Mouse (Mus musculus) megakaryocyte, embryonic 14.5 days (primary cell): ENCODE measurements around the gene Cenpp. TPM values are rescaled to one million over a fixed set of nuclear protein-coding genes. Genes with fewer than 3 reads are reported as not detected.

Experiments used
- H3K27me3 ChIP-seq: replicated peaks from 2 replicates; pipeline ENCODE3; 2012; ENCODE audit warnings: inconsistent platforms
- H3K36me3 ChIP-seq: replicated peaks from 2 replicates; pipeline ENCODE3; 2012; ENCODE audit warnings: low read length, inconsistent platforms, mixed read lengths
- H3K4me1 ChIP-seq: 2 replicates; pipeline ENCODE4 v1.6.1; 2012; ENCODE audit warnings: inconsistent platforms
- H3K4me3 ChIP-seq: replicated peaks from 2 replicates; pipeline ENCODE3; 2012; ENCODE audit warnings: moderate library complexity, mild to moderate bottlenecking, inconsistent platforms
- H3K9me3 ChIP-seq: 2 replicates; pipeline ENCODE4 v1.6.1; 2012; ENCODE audit warnings: inconsistent platforms
- FLI1 ChIP-seq: IDR thresholded peaks from 2 replicates; pipeline ENCODE4 v1.6.1; 2012; ENCODE audit warnings: low read length, inconsistent platforms, mixed read lengths
- GATA1 ChIP-seq: IDR thresholded peaks from 3 replicates; pipeline ENCODE4 v1.6.1; 2012; ENCODE audit warnings: mixed read lengths, low read length, inconsistent platforms, borderline replicate concordance
- polyA plus RNA-seq: library from polyadenylated mRNA; stranded (reverse); fragments of >175 nt; gene quantifications from 2 replicates; pipeline ENCODE4 v1.2.3, GENCODE M21; 2012; ENCODE audit warnings: low replicate concordance; ENCODE audit not compliant: insufficient read depth

Cenpp gene
- polyA plus RNA-seq: 1.8 TPM in 1 of 2 replicates, not detected in the other

- peaks cover 26% of the 10 kb centered on the region for H3K36me3 ChIP-seq
- peaks cover 32% of the 10 kb centered on the region for H3K4me1 ChIP-seq
- no peaks in the 10 kb centered on the region for H3K27me3 ChIP-seq
- no peak for TF ChIP-seq GATA1
- TF ChIP-seq FLI1: peak; percentile 40; the same call in 1 of the 2 replicates
- H3K4me3 ChIP-seq: peak within 1 kb of the TSS; percentile 91
- H3K9me3 ChIP-seq: no peaks in the 10 kb centered on the region
Measured at GRCm38 (mm10) chr13:49652481-49653179, at the start of gene Cenpp, which contains the start of gene Nol8. Gene Cenpp (minus strand): TSS chr13:49652785. Gene Nol8 (plus strand): TSS chr13:49653078.

GRCm38 (mm10) chr13:49691056-49691455 is 38.5 kb upstream of the Cenpp start:
- Histone ChIP-seq H3K36me3 (peaks cover 75% of the 10 kb centered on the region), H3K9me3 (no peaks in the 10 kb centered on the region), H3K4me1 (peaks cover 15% of the 10 kb centered on the region), H3K4me3 (no peak overlapping the region), H3K27me3 (no peaks in the 10 kb centered on the region)
- no peak for TF ChIP-seq FLI1
- no peak for TF ChIP-seq GATA1

DNA sequence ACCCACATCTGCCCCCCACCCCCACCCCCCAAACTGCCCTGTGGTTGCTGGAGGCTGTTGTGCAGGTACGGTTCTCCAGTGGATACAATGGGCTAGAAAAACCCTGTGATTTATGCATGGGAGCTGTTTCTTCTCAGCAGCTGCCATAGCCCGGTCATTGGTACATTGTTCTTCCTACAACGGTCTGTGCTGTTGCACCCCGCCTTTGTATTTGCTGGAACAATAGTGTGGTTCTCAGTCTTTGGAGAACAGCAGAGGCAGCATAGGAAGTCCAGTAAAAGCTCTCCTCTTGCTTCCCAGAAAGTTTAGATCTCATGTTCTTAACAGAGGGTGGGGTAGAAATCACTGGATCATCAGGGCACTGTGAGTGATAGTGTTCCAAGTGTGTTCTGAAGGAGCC is 31.7 kb upstream of the Cenpp start:
- Histone ChIP-seq H3K9me3 (no peaks in the 10 kb centered on the region), H3K4me3 (peak overlapping the region; percentile 95), H3K27me3 (no peaks in the 10 kb centered on the region), H3K4me1 (peaks cover 62% of the 10 kb centered on the region), H3K36me3 (peaks cover 42% of the 10 kb centered on the region)
- TF ChIP-seq FLI1 (no peak), GATA1 (no peak)

GRCm38 (mm10) chr13:49682233-49682846 is 29.8 kb upstream of the Cenpp start:
- Histone ChIP-seq H3K9me3 (no peaks in the 10 kb centered on the region), H3K36me3 (peaks cover 38% of the 10 kb centered on the region), H3K4me1 (peaks cover 71% of the 10 kb centered on the region), H3K27me3 (no peaks in the 10 kb centered on the region), H3K4me3 (peak overlapping the region; percentile 95)
- TF ChIP-seq GATA1 (no peak), FLI1 (no peak)

DNA sequence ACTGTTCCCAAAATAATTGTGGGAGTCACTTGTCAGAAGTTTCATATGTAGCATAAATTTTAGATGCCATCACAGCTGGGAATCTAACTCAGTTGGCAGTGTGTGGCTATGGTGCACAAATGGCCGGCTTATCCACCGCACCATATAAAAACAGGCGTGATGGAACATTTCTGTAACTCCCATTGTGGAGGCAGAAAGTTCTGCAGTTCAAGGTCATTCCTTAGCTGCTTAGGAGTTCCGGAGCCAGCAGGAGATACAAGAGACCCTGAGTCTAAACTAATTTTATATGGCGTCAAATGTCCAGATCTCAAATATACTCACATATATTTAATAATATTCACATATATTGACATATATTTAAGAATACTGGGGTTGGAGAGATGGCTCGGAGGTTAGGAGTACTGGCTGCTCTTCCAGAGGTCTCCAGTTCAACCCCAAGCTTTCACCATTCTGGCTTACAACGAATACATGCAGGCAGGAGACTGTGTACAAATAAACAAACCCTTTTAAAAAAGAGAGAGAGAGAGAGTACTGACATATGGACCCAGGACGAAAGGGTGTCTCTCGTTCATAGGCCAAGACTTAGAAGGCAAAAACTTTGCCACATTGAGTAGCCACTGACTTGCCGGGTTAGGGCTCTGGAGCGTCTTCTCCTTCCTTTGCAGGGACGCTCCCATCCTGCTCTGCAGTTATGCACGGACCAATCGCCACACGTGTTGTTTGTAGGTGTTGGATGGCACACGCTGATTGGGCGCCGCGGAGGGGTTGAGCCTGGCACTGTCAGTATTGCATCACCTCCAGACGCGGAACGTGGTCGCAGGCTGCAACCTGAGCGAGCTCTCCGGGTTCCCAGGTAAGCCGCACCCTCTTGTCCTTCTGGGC is 29.0 kb upstream of the Cenpp start, which contains the start of gene Iars:
Gene Iars (plus strand): TSS at position 750 of the 882 bp plus-strand sequence.
- TF ChIP-seq GATA1 (no peak), FLI1 (no peak)
- Histone ChIP-seq H3K4me3 (peak within 1 kb of the TSS; percentile 95), H3K9me3 (no peaks in the 10 kb centered on the region), H3K4me1 (peaks cover 67% of the 10 kb centered on the region), H3K27me3 (no peaks in the 10 kb centered on the region), H3K36me3 (peaks cover 38% of the 10 kb centered on the region)

GRCm38 (mm10) chr13:49677793-49678192 is 25.2 kb upstream of the Cenpp start:
- Histone ChIP-seq H3K4me1 (peaks cover 30% of the 10 kb centered on the region), H3K9me3 (no peaks in the 10 kb centered on the region), H3K27me3 (no peaks in the 10 kb centered on the region), H3K4me3 (no peak overlapping the region), H3K36me3 (peaks cover 60% of the 10 kb centered on the region)
- no peak for TF ChIP-seq GATA1
- no peak for TF ChIP-seq FLI1

GRCm38 (mm10) chr13:49653180-49653541 is 576 bp upstream of the Cenpp start:
- peaks cover 32% of the 10 kb centered on the region for H3K4me1 ChIP-seq

GRCm38 (mm10) chr13:49651781-49652351 is 719 bp downstream of the Cenpp start:
- peaks cover 29% of the 10 kb centered on the region for H3K4me1 ChIP-seq
- peak overlapping the region; percentile 91 for H3K4me3 ChIP-seq
- peaks cover 18% of the 10 kb centered on the region for H3K36me3 ChIP-seq
- no peaks in the 10 kb centered on the region for H3K9me3 ChIP-seq
- TF ChIP-seq GATA1: no peak
- no peak for TF ChIP-seq FLI1
- no peaks in the 10 kb centered on the region for H3K27me3 ChIP-seq

More at GRCm38 (mm10) chr13:49653180-49653541, 576 bp upstream of the Cenpp start:
- no peaks in the 10 kb centered on the region for H3K9me3 ChIP-seq
- H3K27me3 ChIP-seq: no peaks in the 10 kb centered on the region
- H3K4me3 ChIP-seq: peak overlapping the region; percentile 91
- peaks cover 30% of the 10 kb centered on the region for H3K36me3 ChIP-seq
- TF ChIP-seq FLI1: no peak
- TF ChIP-seq GATA1: no peak

DNA sequence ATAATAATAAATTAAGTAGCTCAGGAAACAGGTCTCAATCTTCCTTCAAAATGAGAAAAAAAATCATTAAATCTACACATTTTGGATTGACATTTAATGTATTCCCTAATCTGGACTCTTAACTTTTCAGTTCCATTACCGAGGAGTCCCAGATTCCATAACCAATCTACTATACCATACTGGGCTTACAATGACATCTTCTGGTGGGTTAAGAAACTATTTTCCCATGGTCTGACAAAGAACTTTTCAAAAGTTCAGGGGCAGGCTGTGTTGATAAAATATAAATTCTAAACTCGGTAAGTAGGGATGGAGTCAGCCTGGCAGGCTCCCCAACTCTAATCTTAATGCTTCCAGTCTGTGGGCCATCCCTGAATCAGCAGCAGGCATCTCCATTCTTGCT is 1.4 kb downstream of the Cenpp start:
- Histone ChIP-seq H3K4me1 (peaks cover 30% of the 10 kb centered on the region), H3K9me3 (no peaks in the 10 kb centered on the region), H3K27me3 (no peaks in the 10 kb centered on the region), H3K4me3 (peak overlapping the region; percentile 81), H3K36me3 (peaks cover 11% of the 10 kb centered on the region)
- TF ChIP-seq FLI1: no peak
- no peak for TF ChIP-seq GATA1

DNA sequence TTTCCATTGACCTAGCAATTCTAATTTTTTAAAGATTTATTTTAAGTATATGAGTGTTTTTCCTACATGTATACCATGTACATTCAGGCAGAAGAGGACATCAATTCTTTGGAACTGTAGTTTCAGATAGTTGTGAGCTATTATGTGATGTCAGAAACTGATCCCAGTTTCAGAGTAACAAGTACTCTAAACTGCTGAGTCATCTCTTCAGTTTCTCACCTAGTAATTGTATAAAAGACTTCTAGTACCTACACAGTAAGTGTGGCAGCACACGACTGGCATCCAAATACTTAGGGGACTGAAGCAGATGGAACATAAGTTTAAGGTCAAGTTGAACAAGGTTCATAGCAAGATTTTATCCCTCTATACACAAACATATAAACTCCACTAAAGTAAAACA is 6.6 kb downstream of the Cenpp start:
- no peak for TF ChIP-seq GATA1
- no peak for TF ChIP-seq FLI1
- H3K36me3 ChIP-seq: peaks cover 3% of the 10 kb centered on the region
- no peaks in the 10 kb centered on the region for H3K9me3 ChIP-seq
- peaks cover 45% of the 10 kb centered on the region for H3K4me1 ChIP-seq
- H3K4me3 ChIP-seq: no peak overlapping the region
- no peaks in the 10 kb centered on the region for H3K27me3 ChIP-seq
